Mouse (Mus musculus): ENCODE data around the gene Rbfox2. TPM values are rescaled to one million over a fixed set of nuclear protein-coding genes. Genes with fewer than 3 reads are reported as not detected.

Gene Rbfox2
- total RNA-seq, 2 experiments from 2014 or later: 243 TPM

DNA sequence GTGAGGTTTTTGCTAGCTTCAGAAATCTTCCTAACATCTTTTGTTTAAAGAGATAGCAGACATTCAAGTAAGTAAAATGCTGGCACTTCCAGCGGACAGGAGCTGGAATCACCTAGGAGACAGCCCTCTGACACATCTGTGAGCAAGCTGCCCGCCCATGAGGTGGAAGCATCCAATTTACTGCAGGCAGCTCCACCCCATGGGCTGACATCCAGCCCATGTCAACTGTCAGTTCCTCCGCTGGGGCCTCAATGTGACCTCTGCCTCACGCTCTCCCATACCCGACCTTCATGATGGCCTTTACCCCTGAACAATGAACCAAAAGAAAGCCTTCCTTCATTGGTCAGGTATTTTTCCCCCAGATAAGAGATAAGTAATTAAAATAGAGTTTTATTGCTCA, 121.2 kb downstream of the Rbfox2 start:
- H3K4me3 ChIP-seq: no peak overlapping the region
- TF ChIP-seq CTCF (conservative IDR thresholded peaks at IDR 0.05): no peak
- no peak for DNase-seq (ENCODE audit: low spot score in 2 of 2)

DNA sequence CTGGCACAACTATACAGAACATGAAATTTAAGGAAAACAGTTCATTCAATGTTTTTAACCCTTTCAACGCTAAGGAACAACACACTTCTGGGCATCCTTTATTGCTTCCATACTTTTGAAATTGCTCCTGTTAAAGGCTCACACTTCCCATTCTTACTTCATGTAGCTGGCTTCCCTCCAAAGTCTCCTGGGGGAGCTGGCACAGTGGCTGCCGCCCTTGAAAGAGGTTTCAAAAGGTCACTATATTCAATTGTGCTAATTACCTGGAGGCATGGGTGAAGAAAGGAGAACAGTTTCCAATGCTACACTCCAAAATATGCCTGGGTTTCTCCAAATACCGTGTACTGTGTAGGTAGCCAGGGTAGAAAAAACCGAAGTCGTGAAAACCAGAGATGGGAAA, 124.0 kb downstream of the Rbfox2 start:
- no peak for DNase-seq (ENCODE audit: low spot score in 2 of 2)
- H3K27ac ChIP-seq: no peak overlapping the region
- TF ChIP-seq CTCF (conservative IDR thresholded peaks at IDR 0.05): no peak

More for the DNA sequence above, 121.2 kb downstream of the Rbfox2 start:
- no peak overlapping the region for H3K27ac ChIP-seq

DNA sequence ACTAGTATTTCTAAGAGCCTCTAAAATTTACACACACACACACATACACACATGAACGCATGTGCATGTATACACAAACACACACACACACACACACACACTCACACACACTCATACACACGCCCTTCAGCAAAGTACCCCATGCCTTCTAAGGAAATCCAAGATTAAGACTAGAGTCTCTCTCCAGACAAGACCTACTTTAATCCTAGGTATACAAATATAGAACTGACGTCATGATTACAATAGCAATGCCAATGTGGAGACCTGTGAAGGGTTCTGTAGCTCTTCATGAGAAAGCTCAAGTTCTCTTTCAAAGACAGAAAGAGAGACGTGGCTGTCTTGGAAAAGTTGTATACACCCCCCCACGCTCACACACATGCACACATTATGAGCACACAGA, 132.8 kb downstream of the Rbfox2 start:
- DNase-seq (ENCODE audit: low spot score in 2 of 2): no peak
- no peak overlapping the region for H3K4me3 ChIP-seq
- TF ChIP-seq CTCF (conservative IDR thresholded peaks at IDR 0.05): no peak

More for the DNA sequence above, 124.0 kb downstream of the Rbfox2 start:
- no peak overlapping the region for H3K4me3 ChIP-seq

DNA sequence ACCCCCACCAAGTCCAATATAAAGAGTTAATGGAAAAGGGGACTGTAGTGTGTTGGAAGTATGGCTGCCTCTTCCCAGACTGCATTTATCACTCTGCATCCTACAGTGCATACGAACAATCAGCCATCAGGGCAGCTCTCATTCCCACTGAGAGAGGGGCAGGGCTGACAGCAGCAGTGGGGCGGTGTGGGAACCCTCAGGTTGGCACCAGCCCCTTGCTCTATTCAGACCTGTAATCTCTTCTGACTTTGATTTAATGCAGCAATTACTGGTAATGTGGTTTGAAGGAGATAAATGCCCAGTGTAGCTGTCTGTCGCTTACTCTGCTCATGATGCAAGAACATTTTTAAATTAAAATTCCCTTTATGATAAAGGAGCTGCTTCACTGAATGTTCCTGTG, 134.4 kb downstream of the Rbfox2 start:
- DNase-seq (ENCODE audit: low spot score in 2 of 2): no peak
- no peak overlapping the region for H3K4me3 ChIP-seq
- TF ChIP-seq CTCF (conservative IDR thresholded peaks at IDR 0.05): no peak
- no peak overlapping the region for H3K27ac ChIP-seq

More for the DNA sequence above, 132.8 kb downstream of the Rbfox2 start:
- no peak overlapping the region for H3K27ac ChIP-seq

DNA sequence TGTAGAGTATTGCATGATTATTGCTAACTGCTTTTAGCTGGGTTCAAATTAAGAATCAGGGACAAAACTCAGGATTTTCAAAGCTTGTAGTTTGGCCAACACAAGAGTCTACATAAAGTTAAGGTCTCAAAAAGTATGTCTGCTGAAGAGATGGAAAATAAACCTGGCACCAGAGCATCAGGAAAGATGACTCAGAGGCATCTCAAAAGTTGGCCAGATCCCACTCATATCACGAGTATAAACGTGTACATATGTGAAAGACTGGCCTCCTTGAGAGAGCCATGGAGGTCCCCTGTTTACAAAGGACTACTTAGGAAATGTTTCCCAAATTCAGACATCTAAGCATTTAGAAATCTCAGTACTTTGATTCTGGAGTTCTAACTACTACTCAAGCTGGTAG, 138.0 kb downstream of the Rbfox2 start:
- DNase-seq (ENCODE audit: low spot score in 2 of 2): no peak
- Histone ChIP-seq H3K4me3 (no peak overlapping the region), H3K27ac (no peak overlapping the region)
- TF ChIP-seq CTCF (conservative IDR thresholded peaks at IDR 0.05): no peak

DNA sequence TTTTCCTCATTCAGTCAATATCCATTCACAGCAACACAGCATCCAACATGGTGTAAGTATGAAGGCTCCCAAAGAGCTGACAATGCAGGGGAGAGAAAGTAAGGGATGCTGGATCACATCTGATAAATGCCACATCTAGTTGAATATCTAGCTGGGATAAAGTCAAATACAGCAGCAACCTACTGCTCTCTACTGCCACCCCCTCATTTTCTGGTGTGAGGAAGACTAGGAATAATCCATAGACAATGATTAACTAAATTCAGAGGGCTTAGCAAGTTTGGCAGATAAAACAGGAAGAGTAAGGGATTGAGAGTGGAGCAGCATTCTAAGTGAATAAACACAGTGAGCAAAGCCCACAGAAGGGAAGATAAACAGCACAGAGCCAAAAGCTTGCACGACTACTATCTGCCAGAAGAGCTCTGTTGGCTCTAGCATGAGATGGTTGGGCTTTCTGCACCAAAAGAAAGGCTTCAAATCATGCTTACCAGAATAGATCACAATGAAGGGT, 140.5 kb downstream of the Rbfox2 start:
- no peak overlapping the region; the same call in 1 of the 2 replicates for H3K27ac ChIP-seq
- no peak for DNase-seq (ENCODE audit: low spot score in 2 of 2)
- no peak overlapping the region for H3K4me3 ChIP-seq
- TF ChIP-seq CTCF (conservative IDR thresholded peaks at IDR 0.05): peak; percentile 33

DNA sequence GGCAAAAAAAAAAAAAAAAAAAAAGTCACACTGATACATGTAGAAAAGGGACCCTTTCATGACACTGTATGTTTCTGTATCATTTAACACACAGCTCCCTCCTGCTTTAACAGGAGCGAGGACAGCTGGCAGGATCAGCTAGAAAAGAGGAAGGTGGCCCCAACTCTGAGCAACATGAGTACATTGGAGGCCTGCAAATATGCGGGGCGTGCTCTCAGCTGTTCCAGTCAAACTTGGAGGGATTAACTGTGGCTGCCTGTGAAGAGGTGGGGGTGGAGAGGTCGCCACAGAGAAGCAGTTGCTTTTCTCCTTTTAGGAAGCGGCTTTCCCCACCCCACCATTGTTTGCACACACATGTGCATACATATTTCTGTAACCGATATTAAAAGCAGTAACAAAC, 143.5 kb downstream of the Rbfox2 start:
- no peak for DNase-seq (ENCODE audit: low spot score in 2 of 2)
- H3K27ac ChIP-seq: peak overlapping the region; percentile 41; the same call in 1 of the 2 replicates
- no peak overlapping the region for H3K4me3 ChIP-seq
- TF ChIP-seq CTCF (conservative IDR thresholded peaks at IDR 0.05): no peak

DNA sequence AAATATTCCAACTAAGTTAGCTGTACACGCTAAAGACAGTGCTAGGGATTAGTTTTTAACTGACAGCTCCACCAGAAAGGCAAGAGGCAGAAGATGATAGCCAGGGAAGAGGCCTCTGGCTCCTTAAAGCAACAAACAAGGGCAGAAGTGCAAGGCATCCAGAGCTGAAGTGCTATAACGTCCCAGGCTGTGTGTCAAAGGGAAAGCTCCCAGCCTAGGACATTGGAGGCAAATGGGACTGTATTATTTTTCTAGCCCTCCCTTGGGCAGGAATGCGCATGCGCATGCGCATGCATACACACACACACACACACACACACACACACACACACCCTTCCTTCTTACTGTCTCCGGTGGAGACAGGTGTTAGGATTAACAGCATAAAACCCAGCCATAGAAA, 143.9 kb downstream of the Rbfox2 start:
- no peak for TF ChIP-seq CTCF (conservative IDR thresholded peaks at IDR 0.05)
- Histone ChIP-seq H3K27ac (peak overlapping the region; percentile 51; the same call in 1 of the 2 replicates), H3K4me3 (no peak overlapping the region)
- no peak for DNase-seq (ENCODE audit: low spot score in 2 of 2)

DNA sequence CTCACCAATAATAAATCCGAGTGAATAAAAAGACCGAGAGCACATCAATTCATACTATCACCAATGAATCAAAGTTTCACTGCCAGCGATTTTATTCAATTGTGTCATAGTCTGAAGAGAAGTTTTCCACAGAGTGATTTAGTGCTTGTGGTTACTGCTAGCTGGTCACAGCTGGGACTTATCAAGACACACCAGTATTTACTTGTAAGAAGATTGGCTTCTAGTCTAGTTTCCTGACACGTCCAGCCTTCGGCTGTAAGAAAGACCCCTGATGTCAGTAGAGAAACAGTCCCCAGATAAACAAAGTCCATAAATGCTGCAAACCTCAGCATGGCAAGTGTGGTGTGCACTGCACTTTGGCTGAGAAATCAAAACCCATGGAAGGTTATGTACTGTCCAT, 145.4 kb downstream of the Rbfox2 start:
- DNase-seq (ENCODE audit: low spot score in 2 of 2): no peak
- TF ChIP-seq CTCF (conservative IDR thresholded peaks at IDR 0.05): no peak
- Histone ChIP-seq H3K27ac (no peak overlapping the region), H3K4me3 (no peak overlapping the region)

DNA sequence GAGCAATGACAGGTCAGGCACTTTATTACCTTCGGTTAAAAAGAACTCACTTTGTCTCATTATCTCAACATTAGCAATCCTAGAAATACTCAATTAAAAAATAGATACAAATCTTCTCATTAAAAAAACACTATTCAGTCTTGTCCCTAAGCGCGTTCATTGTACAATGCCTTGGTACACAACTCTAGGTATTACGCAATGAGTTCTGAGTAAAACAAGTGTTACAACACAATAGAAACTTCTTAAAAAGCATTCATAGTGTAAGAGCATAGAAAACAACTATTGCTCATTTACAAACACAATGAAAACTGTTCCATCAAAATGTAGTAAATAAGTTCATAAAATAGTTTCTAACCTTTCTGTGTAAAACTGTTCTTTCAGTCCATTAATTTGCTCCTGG, 146.0 kb downstream of the Rbfox2 start:
- Histone ChIP-seq H3K27ac (no peak overlapping the region), H3K4me3 (no peak overlapping the region)
- no peak for DNase-seq (ENCODE audit: low spot score in 2 of 2)
- no peak for TF ChIP-seq CTCF (conservative IDR thresholded peaks at IDR 0.05)

DNA sequence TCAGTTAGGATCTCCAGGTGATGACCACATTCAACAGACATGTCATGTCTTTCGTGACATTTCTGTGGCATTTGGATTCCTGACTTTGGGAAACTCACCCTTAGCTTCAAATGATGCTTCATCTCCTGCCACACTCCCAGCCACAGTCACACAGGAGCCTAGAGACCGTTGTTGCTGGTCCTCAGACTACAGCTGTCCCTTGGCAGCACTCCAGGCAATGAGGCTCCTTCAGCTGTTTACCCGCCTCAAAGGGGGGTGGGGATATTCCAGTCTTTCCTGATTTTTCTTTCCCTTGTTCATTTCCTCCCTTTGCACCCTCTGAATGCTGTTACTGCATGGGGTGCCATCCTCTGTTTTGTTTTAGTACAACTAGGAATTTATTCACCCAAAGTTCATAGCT, 150.3 kb downstream of the Rbfox2 start:
- H3K4me3 ChIP-seq: no peak overlapping the region
- H3K27ac ChIP-seq: peak overlapping the region; percentile 49; the same call in 1 of the 2 replicates
- no peak for TF ChIP-seq CTCF (conservative IDR thresholded peaks at IDR 0.05)
- peak in 1 of 2 experiments; percentile 36 for DNase-seq (ENCODE audit: low spot score in 2 of 2)

DNA sequence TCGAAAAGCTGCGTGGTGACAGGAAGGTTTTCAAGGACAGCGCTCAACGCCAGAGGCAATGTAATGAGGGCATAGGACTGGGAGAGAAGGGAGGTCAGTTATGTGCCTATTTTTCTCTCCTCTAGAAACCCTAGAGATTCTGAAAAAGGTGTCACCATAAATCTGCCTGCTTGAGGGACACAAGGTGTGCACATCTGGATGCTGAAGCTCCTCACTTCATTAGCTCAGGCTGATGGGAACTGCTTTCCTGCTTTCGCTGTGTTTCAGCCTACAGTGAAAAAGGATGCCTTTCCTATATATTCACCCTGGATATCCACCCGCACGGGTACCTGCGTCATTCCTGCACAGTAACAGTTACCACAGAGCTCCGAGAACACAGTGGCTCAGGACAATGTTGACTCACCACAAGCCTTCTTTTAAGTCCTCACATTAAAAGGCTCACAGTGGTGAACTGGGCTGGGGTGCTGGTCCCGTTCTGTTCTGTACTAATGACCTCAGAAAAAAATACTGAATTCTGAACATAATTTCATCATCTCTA, 152.5 kb downstream of the Rbfox2 start:
- no peak for DNase-seq (ENCODE audit: low spot score in 2 of 2)
- Histone ChIP-seq H3K4me3 (no peak overlapping the region), H3K27ac (peak overlapping the region; percentile 91; the same call in 1 of the 2 replicates)
- TF ChIP-seq CTCF (conservative IDR thresholded peaks at IDR 0.05): no peak

DNA sequence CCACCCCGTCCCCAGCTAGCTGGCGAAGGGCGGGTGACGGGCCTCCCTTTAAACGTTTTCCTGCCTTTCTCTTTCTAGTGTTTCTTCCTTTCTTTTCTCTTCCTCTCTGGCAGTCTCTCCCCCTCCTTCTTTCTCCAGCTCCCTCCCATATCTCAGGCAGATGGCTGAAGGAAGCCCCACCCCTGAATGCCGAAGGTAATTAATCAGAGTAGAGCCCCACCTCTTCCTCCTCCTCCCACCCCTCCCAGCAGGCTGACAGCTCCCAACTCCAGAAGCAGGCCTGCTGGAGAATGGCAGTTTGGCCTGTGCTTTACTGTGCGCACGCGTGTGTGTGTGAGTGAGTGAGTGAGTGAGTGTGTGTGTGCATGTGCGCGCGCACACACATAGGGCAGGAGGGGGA, 153.2 kb downstream of the Rbfox2 start:
- Histone ChIP-seq H3K27ac (peak overlapping the region; percentile 91), H3K4me3 (peak overlapping the region; percentile 61)
- no peak; the same call in 1 of the 2 replicates for TF ChIP-seq CTCF (conservative IDR thresholded peaks at IDR 0.05)
- DNase-seq (ENCODE audit: low spot score in 2 of 2): peak; percentile 67 to 86

DNA sequence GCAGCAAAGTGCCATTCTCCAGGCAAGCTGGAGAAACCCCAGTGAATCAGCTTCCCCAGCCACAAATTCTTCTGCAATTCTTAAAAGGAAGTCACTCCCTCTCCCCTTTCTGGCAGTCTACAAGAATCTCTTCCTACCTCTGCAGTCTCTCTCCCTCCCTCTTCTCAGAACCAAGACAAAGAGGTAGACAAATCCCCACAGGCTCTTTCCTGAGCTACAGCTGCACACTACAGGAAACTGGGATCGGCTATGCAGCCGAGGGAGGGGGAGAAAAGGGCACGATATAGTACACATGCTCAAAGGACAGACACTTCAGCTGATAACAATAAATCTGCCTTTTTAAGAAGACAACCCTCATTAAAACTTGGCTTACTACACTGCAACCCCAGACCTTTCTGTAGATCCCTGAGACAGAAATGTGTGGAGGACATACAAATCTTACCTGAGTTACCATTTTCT, 153.7 kb downstream of the Rbfox2 start:
- Histone ChIP-seq H3K4me3 (peak overlapping the region; percentile 61), H3K27ac (peak overlapping the region; percentile 91)
- no peak for TF ChIP-seq CTCF (conservative IDR thresholded peaks at IDR 0.05)
- no peak for DNase-seq (ENCODE audit: low spot score in 2 of 2)
